Mouse (Mus musculus) MEL (cell line): ENCODE results near the gene Scpep1. TPM values are rescaled to one million over a fixed set of nuclear protein-coding genes. Genes with fewer than 3 reads are reported as not detected.
A peak's percentile ranks its signal among the peaks of the same experiment; 100 is the strongest.

Experiments
- DNase-seq: peaks from one replicate; pipeline ENCODE4 v3.0.0; 2011; ENCODE audit warnings: low read depth, low spot score
- H3K27ac ChIP-seq: 2 replicates; pipeline ENCODE4 v1.5.1; 2012; ENCODE audit warnings: low read depth, mild to moderate bottlenecking, control low read depth, low read length, moderate library complexity; ENCODE audit not compliant: control insufficient read depth
- H3K27me3 ChIP-seq, 2 experiments: fragments of 150-350 bp in 1 of 2; sonication (generic) in 1 of 2; 2 replicates each; pipeline ENCODE4 v1.6.1; 2012; ENCODE audit warnings: low read length in 2 of 2, mild to moderate bottlenecking in 2 of 2, improper control_type of control experiment in 1 of 2, moderate library complexity in 1 of 2; ENCODE audit not compliant: insufficient read depth in 2 of 2, control insufficient read depth in 1 of 2
- H3K36me3 ChIP-seq, 2 experiments: 2 replicates each; pipeline ENCODE4 v1.6.1; 2012 to 2014; ENCODE audit warnings: low read length in 2 of 2, improper control_type of control experiment in 1 of 2, inconsistent platforms in 1 of 2, mild to moderate bottlenecking in 1 of 2; ENCODE audit not compliant: insufficient read depth in 2 of 2, control insufficient read depth in 1 of 2
- H3K4me1 ChIP-seq, 2 experiments: fragments of 150-350 bp in 1 of 2; sonication (generic) in 1 of 2; 2 replicates each; pipeline ENCODE4 v1.6.1; 2012; ENCODE audit warnings: low read length in 2 of 2, improper control_type of control experiment in 1 of 2, mild to moderate bottlenecking in 1 of 2; ENCODE audit not compliant: insufficient read depth in 2 of 2, control insufficient read depth in 1 of 2
- H3K4me3 ChIP-seq, 2 experiments: fragments of 150-350 bp in 1 of 2; sonication (generic) in 1 of 2; 2 replicates each; pipeline ENCODE4 v1.5.1; 2012; ENCODE audit warnings: low read depth in 2 of 2, low read length in 2 of 2, mild to moderate bottlenecking in 2 of 2, moderate library complexity in 2 of 2, control low read depth in 1 of 2, improper control_type of control experiment in 1 of 2; ENCODE audit not compliant: control insufficient read depth in 1 of 2, insufficient read depth in 1 of 2
- H3K79me2 ChIP-seq: 2 replicates; pipeline ENCODE4 v1.6.1; 2012; ENCODE audit warnings: mild to moderate bottlenecking, low read length, moderate library complexity; ENCODE audit not compliant: control insufficient read depth, poor library complexity, insufficient read depth
- H3K9ac ChIP-seq: 2 replicates; pipeline ENCODE4 v1.6.1; 2012; ENCODE audit warnings: low read depth, mild to moderate bottlenecking, control low read depth, low read length, moderate library complexity; ENCODE audit not compliant: control insufficient read depth, poor library complexity, severe bottlenecking
- H3K9me3 ChIP-seq: fragments of 150-350 bp; sonication (generic); replicated peaks from 2 replicates; pipeline ENCODE4 v1.6.1; 2012; ENCODE audit warnings: mild to moderate bottlenecking, low read length, improper control_type of control experiment, moderate library complexity; ENCODE audit not compliant: insufficient read depth
- BHLHE40 ChIP-seq: IDR thresholded peaks from 2 replicates; pipeline ENCODE4 v1.6.1; 2012; ENCODE audit warnings: low read depth, mild to moderate bottlenecking, inconsistent platforms, low read length, improper control_type of control experiment, borderline replicate concordance
- CHD1 ChIP-seq: IDR thresholded peaks from 2 replicates; pipeline ENCODE4 v1.6.1; 2012; ENCODE audit warnings: low read depth, mild to moderate bottlenecking, inconsistent platforms, low read length, improper control_type of control experiment
- CHD2 ChIP-seq: IDR thresholded peaks from 2 replicates; pipeline ENCODE4 v1.6.1; 2011; ENCODE audit warnings: low read length, improper control_type of control experiment
- CTCF ChIP-seq, 3 experiments: IDR thresholded peaks in 2 of 3; conservative IDR thresholded peaks in 1 of 3; 2 replicates each; pipeline ENCODE4 v1.5.1; 2011 to 2012; ENCODE audit warnings: low read length in 3 of 3, low read depth in 2 of 3, mild to moderate bottlenecking in 2 of 3, improper control_type of control experiment in 1 of 3, inconsistent platforms in 1 of 3, mixed read lengths in 1 of 3, moderate library complexity in 1 of 3; ENCODE audit not compliant: control insufficient read depth in 1 of 3, insufficient read depth in 1 of 3, poor library complexity in 1 of 3, severe bottlenecking in 1 of 3
- E2F4 ChIP-seq: IDR thresholded peaks from 2 replicates; pipeline ENCODE4 v1.6.1; 2011; ENCODE audit warnings: low read depth, low read length, improper control_type of control experiment, borderline replicate concordance
- ELF1 ChIP-seq: IDR thresholded peaks from 2 replicates; pipeline ENCODE4 v1.6.1; 2014; ENCODE audit warnings: low read depth, mild to moderate bottlenecking, inconsistent platforms, low read length, improper control_type of control experiment, moderate library complexity
- EP300 ChIP-seq, 2 experiments: IDR thresholded peaks; 2 replicates each; pipeline ENCODE4 v1.6.1; 2011; ENCODE audit warnings: improper control_type of control experiment in 2 of 2, low read length in 2 of 2, low read depth in 1 of 2, mild to moderate bottlenecking in 1 of 2
- ETS1 ChIP-seq: IDR thresholded peaks from 2 replicates; pipeline ENCODE4 v1.6.1; 2012; ENCODE audit warnings: low read depth, mild to moderate bottlenecking, inconsistent platforms, low read length, improper control_type of control experiment, moderate library complexity
- GABPA ChIP-seq: IDR thresholded peaks from 2 replicates; pipeline ENCODE4 v1.6.1; 2012; ENCODE audit warnings: low read depth, mild to moderate bottlenecking, inconsistent platforms, low read length, improper control_type of control experiment, moderate library complexity
- GATA1 ChIP-seq: IDR thresholded peaks from 2 replicates; pipeline ENCODE4 v1.6.1; 2011; ENCODE audit warnings: low read depth, low read length, improper control_type of control experiment
- HCFC1 ChIP-seq: IDR thresholded peaks from 2 replicates; pipeline ENCODE4 v1.6.1; 2012; ENCODE audit warnings: low read depth, mild to moderate bottlenecking, inconsistent platforms, low read length, improper control_type of control experiment, moderate library complexity
- JUND ChIP-seq: IDR thresholded peaks from 2 replicates; pipeline ENCODE4 v1.6.1; 2011; ENCODE audit warnings: low read depth, mild to moderate bottlenecking, improper control_type of control experiment, low read length
- KAT2A ChIP-seq: conservative IDR thresholded peaks from 2 replicates; pipeline ENCODE4 v1.6.1; 2012; ENCODE audit warnings: low read depth, low read length, improper control_type of control experiment, inconsistent platforms
- MAFK ChIP-seq: IDR thresholded peaks from 2 replicates; pipeline ENCODE4 v1.6.1; 2011; ENCODE audit warnings: low read depth, mild to moderate bottlenecking, low read length, improper control_type of control experiment, borderline replicate concordance
- MAX ChIP-seq: IDR thresholded peaks from 2 replicates; pipeline ENCODE4 v1.6.1; 2011; ENCODE audit warnings: low read length, improper control_type of control experiment
- MAZ ChIP-seq: IDR thresholded peaks from 2 replicates; pipeline ENCODE4 v1.6.1; 2012; ENCODE audit warnings: low read depth, mild to moderate bottlenecking, inconsistent platforms, low read length, improper control_type of control experiment
- MEF2A ChIP-seq: IDR thresholded peaks from 2 replicates; pipeline ENCODE4 v1.6.1; 2014; ENCODE audit warnings: low read depth, mild to moderate bottlenecking, inconsistent platforms, low read length, improper control_type of control experiment; ENCODE audit not compliant: poor library complexity, insufficient replicate concordance, severe bottlenecking; ENCODE audit errors: extremely low read depth
- MXI1 ChIP-seq: IDR thresholded peaks from 2 replicates; pipeline ENCODE4 v1.6.1; 2011; ENCODE audit warnings: mild to moderate bottlenecking, low read depth, low read length, improper control_type of control experiment
- MYB ChIP-seq: IDR thresholded peaks from 2 replicates; pipeline ENCODE4 v1.6.1; 2011; ENCODE audit warnings: mild to moderate bottlenecking, low read depth, low read length, improper control_type of control experiment
- MYC ChIP-seq: IDR thresholded peaks from 2 replicates; pipeline ENCODE4 v1.6.1; 2011; ENCODE audit warnings: low read depth, mild to moderate bottlenecking, low read length, improper control_type of control experiment, moderate library complexity
- NELFE ChIP-seq: IDR thresholded peaks from 2 replicates; pipeline ENCODE4 v1.6.1; 2011; ENCODE audit warnings: low read depth, low read length, improper control_type of control experiment
- NRF1 ChIP-seq: IDR thresholded peaks from 2 replicates; pipeline ENCODE4 v1.6.1; 2014; ENCODE audit warnings: low read depth, mild to moderate bottlenecking, inconsistent platforms, low read length, improper control_type of control experiment, moderate library complexity; ENCODE audit not compliant: poor library complexity, insufficient read depth, severe bottlenecking
- POLR2A ChIP-seq, 2 experiments: IDR thresholded peaks; 2 replicates each; pipeline ENCODE4 v1.6.1; 2011 to 2012; ENCODE audit warnings: low read length in 2 of 2, mild to moderate bottlenecking in 2 of 2, control low read depth in 1 of 2, improper control_type of control experiment in 1 of 2, low read depth in 1 of 2, moderate library complexity in 1 of 2; ENCODE audit not compliant: control insufficient read depth in 1 of 2, insufficient read depth in 1 of 2, poor library complexity in 1 of 2
- POLR2AphosphoS5 ChIP-seq: IDR thresholded peaks from 2 replicates; pipeline ENCODE4 v1.6.1; 2012; ENCODE audit warnings: low read depth, borderline replicate concordance, mild to moderate bottlenecking, inconsistent platforms, low read length, moderate library complexity, mixed read lengths
- RAD21 ChIP-seq: IDR thresholded peaks from 2 replicates; pipeline ENCODE4 v1.6.1; 2011; ENCODE audit warnings: mild to moderate bottlenecking, low read depth, low read length, improper control_type of control experiment
- RCOR1 ChIP-seq: IDR thresholded peaks from 2 replicates; pipeline ENCODE4 v1.6.1; 2012; ENCODE audit warnings: low read depth, mild to moderate bottlenecking, inconsistent platforms, low read length, improper control_type of control experiment
- SIN3A ChIP-seq: IDR thresholded peaks from 2 replicates; pipeline ENCODE4 v1.6.1; 2012; ENCODE audit warnings: low read length, improper control_type of control experiment, inconsistent platforms
- TAL1 ChIP-seq: IDR thresholded peaks from 2 replicates; pipeline ENCODE4 v1.6.1; 2012; ENCODE audit warnings: mild to moderate bottlenecking, inconsistent platforms, low read length, moderate library complexity, mixed read lengths
- TCF12 ChIP-seq: IDR thresholded peaks from 2 replicates; pipeline ENCODE4 v1.6.1; 2014; ENCODE audit warnings: low read depth, mild to moderate bottlenecking, inconsistent platforms, low read length, improper control_type of control experiment, moderate library complexity
- UBTF ChIP-seq: IDR thresholded peaks from 2 replicates; pipeline ENCODE4 v1.6.1; 2012; ENCODE audit warnings: low read depth, mild to moderate bottlenecking, inconsistent platforms, low read length, improper control_type of control experiment, moderate library complexity, borderline replicate concordance; ENCODE audit not compliant: insufficient read depth
- USF2 ChIP-seq, 2 experiments: IDR thresholded peaks; 2 replicates each; pipeline ENCODE4 v1.6.1; 2011 to 2012; ENCODE audit warnings: improper control_type of control experiment in 2 of 2, low read length in 2 of 2, borderline replicate concordance in 1 of 2, inconsistent platforms in 1 of 2, low read depth in 1 of 2, mild to moderate bottlenecking in 1 of 2; ENCODE audit not compliant: insufficient read depth in 1 of 2
- ZC3H11A ChIP-seq: IDR thresholded peaks from 2 replicates; pipeline ENCODE4 v1.6.1; 2012; ENCODE audit warnings: low read depth, mild to moderate bottlenecking, inconsistent platforms, low read length, improper control_type of control experiment
- ZKSCAN1 ChIP-seq: IDR thresholded peaks from 2 replicates; pipeline ENCODE4 v1.6.1; 2012; ENCODE audit warnings: low read depth, mild to moderate bottlenecking, inconsistent platforms, low read length, improper control_type of control experiment, moderate library complexity
- ZNF384 ChIP-seq: IDR thresholded peaks from 2 replicates; pipeline ENCODE4 v1.6.1; 2012; ENCODE audit warnings: low read depth, mild to moderate bottlenecking, inconsistent platforms, low read length, improper control_type of control experiment
- polyA plus RNA-seq, 2 experiments: library from polyadenylated mRNA; stranded (reverse) in 1 of 2; unstranded in 1 of 2; fragments of >175 nt in 1 of 2; fragments of >200 nt in 1 of 2; gene quantifications; 2 replicates each; pipeline versions ENCODE4 v1.2.1 to v1.2.4; 2012; ENCODE audit warnings: low replicate concordance in 2 of 2, low read depth in 1 of 2; ENCODE audit not compliant: insufficient read length in 2 of 2, insufficient read depth in 1 of 2, missing spikeins in 1 of 2
- total RNA-seq: library from RNA; depleted of rRNA; stranded (reverse); fragments of 300-350 nt; gene quantifications from 2 replicates; pipeline ENCODE4 v1.2.3, GENCODE M21; 2012

The Scpep1 gene
- total and polyA plus RNA-seq, 3 experiments, result 7.9 to 15.6 TPM; not detected in 1

DNA sequence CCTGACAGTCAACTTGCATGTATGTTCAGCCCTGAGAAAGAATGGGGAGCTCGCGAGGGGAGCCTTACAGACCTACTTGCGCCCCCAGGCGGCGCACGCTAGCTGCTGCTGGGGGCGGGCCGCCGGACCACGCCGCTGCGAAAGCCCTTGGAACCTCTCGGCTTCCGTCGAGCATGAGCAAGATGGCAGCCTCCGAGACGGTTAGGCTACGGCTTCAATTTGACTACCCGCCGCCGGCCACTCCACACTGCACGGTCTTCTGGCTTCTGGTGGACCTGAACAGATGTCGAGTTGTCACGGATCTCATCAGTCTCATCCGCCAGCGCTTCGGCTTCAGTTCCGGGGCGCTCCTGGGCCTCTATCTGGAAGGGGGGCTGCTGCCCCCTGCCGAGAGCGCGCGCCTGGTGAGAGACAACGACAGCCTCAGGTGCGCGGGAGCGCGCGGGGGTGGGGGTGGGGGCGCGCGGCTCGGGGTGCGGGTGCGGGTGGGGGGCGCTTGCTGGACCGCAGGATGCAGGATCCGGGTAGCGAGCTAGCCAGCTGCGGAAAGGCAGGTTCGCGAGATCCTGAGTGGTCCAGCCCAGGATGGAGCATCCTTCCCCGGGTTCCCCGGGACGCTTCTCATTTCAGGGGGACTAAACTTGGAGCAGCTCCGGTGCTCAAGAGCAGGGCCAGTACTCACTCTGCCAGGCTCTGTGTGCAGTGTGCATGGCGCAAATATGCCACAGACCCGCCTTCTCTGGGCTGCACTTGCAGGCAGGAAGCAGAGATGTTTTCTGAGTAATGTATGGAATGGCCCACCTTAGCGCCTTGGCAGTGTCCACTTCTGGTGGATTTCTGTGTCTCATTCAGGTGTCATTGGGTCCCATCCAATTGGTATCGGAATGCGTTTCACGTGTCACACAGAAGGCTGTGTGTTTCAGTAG, 18.8 kb upstream of the Scpep1 start:
- Histone ChIP-seq H3K27ac (peak overlapping the region; percentile 81), H3K9ac (peak overlapping the region; percentile 92), H3K4me3 (peak overlapping the region; percentile 84 to 90), H3K36me3 (no peaks in the 10 kb centered on the region; a peak in 1 of 4 replicates), H3K27me3 (no peaks in the 10 kb centered on the region), H3K4me1 (peaks cover 0 to 4% of the 10 kb centered on the region in 2 experiments; a peak in 2 of 4 replicates), H3K9me3 (no peaks in the 10 kb centered on the region), H3K79me2 (peaks cover 26% of the 10 kb centered on the region)
- DNase-seq, result peak; percentile 98
- TF ChIP-seq MXI1, result peak; percentile 95
- no peak for TF ChIP-seq ZKSCAN1
- no peak; the same call in 1 of the 2 replicates for TF ChIP-seq CHD1
- TF ChIP-seq NELFE, result peak; percentile 94
- peak; percentile 95 for TF ChIP-seq MYC
- peak; percentile 55; the same call in 1 of the 2 replicates for TF ChIP-seq RCOR1
- peak; percentile 78 to 97 (median 87) for TF ChIP-seq CTCF (IDR thresholded peaks at IDR 0.05 in 2 of 3, conservative IDR thresholded peaks at IDR 0.05 in 1 of 3; ENCODE audit: control insufficient read depth in 1 of 3, insufficient read depth in 1 of 3, low read depth in 2 of 3, low read length in 3 of 3, poor library complexity in 1 of 3, severe bottlenecking in 1 of 3)
- TF ChIP-seq SIN3A, result peak; percentile 96
- TF ChIP-seq NRF1, result peak; percentile 60
- TF ChIP-seq UBTF, result no peak
- no peak for TF ChIP-seq GATA1
- peak; percentile 41; the same call in 1 of the 2 replicates for TF ChIP-seq E2F4
- TF ChIP-seq POLR2A (IDR thresholded peaks at IDR 0.05; ENCODE audit: control insufficient read depth in 1 of 2, insufficient read depth in 1 of 2, low read depth in 1 of 2, low read length in 2 of 2, poor library complexity in 1 of 2), result peak; percentile 66 to 94
- TF ChIP-seq GABPA, result no peak
- TF ChIP-seq CHD2, result peak; percentile 55; the same call in 1 of the 2 replicates
- no peak for TF ChIP-seq POLR2AphosphoS5
- TF ChIP-seq ELF1, result peak; percentile 69
- peak; percentile 22 to 66; a peak in 2 of 4 replicates for TF ChIP-seq EP300 (IDR thresholded peaks at IDR 0.05; ENCODE audit: low read depth in 1 of 2, low read length in 2 of 2)
- peak; percentile 69 for TF ChIP-seq BHLHE40
- TF ChIP-seq MAFK, result 0 out of 2 replicates have a peak, but pooled peaks have one; percentile 22
- TF ChIP-seq ZC3H11A, result peak; percentile 41
- TF ChIP-seq MYB, result peak; percentile 50; the same call in 1 of the 2 replicates
- TF ChIP-seq MAZ, result peak; percentile 99
- TF ChIP-seq RAD21, result peak; percentile 57
- peak; percentile 90 for TF ChIP-seq TCF12
- no peak for TF ChIP-seq USF2 (IDR thresholded peaks at IDR 0.05; ENCODE audit: borderline replicate concordance in 1 of 2, insufficient read depth in 1 of 2, low read depth in 1 of 2, low read length in 2 of 2)
- no peak for TF ChIP-seq TAL1
- TF ChIP-seq JUND, result 0 out of 2 replicates have a peak, but pooled peaks have one; percentile 31
- peak; percentile 86 for TF ChIP-seq HCFC1
- 0 out of 2 replicates have a peak, but pooled peaks have one; percentile 64 for TF ChIP-seq ZNF384
- TF ChIP-seq KAT2A, result no peak; the same call in 1 of the 2 replicates
- peak; percentile 62; the same call in 1 of the 2 replicates for TF ChIP-seq ETS1
- no peak for TF ChIP-seq MEF2A
- peak; percentile 95 for TF ChIP-seq MAX
